Mouse (Mus musculus) kidney, adult 2 months (tissue): ENCODE data around the gene Atg16l2.

Experiments
- CTCF ChIP-seq: fragments of 200-500 bp; conservative IDR thresholded peaks from 2 replicates; pipeline ENCODE4 v1.5.1; 2011; ENCODE audit warnings: low read depth, mild to moderate bottlenecking, control low read depth, low read length, moderate library complexity, mixed read lengths; ENCODE audit not compliant: insufficient read depth, insufficient read length
- POLR2A ChIP-seq: fragments of 200-500 bp; IDR thresholded peaks from one replicate; pipeline ENCODE4 v1.6.1; 2011; ENCODE audit warnings: low read depth, low read length, control low read depth

- TF ChIP-seq CTCF (no peak), POLR2A (no peak)
Measured at GRCm38 (mm10) chr7:101337401-101337800, 35.4 kb upstream of the Atg16l2 start.
